Mouse (Mus musculus): ENCODE measurements around the gene Prim2. TPM values are rescaled to one million over a fixed set of nuclear protein-coding genes. Genes with fewer than 3 reads are reported as not detected.

The Prim2 gene
- polyA plus RNA-seq, 1 experiment, result 22.5 TPM

DNA sequence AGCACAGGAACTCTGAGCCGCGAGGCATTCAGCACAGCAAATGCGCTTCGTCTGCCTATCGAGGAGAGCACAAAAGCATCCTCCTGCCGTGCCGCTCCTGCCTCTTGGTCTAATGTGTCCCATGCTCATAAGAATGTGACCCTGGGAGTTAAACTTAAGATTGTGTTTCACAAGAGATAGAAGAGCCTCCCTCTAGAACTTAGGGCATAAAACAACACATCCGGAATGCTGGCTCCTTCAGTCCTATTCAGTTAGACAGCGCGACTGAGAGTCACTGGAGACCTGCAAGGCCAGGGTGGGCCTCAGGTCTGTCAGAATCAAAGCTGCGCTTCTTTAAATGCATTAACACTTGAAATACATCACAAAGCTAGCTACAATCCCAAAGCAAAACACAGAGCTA is 18.7 kb downstream of the Prim2 start:
- no peak overlapping the region for H3K4me3 ChIP-seq (ENCODE audit: insufficient read depth, poor library complexity, severe bottlenecking)
- H3K36me3 ChIP-seq (ENCODE audit: control insufficient read depth, insufficient read depth), result peaks cover 31% of the 10 kb centered on the region
- H3K27me3 ChIP-seq (ENCODE audit: control insufficient read depth, insufficient read depth, insufficient read length), result no peaks in the 10 kb centered on the region
- H3K79me2 ChIP-seq (ENCODE audit: control insufficient read depth, insufficient read depth), result no peaks in the 10 kb centered on the region
- H3K79me3 ChIP-seq (ENCODE audit: low read depth), result no peaks in the 10 kb centered on the region
- no peak for TF ChIP-seq MAX (IDR thresholded peaks at IDR 0.05)
- TF ChIP-seq MYOG (IDR thresholded peaks at IDR 0.05; ENCODE audit: control insufficient read depth, extremely low read depth, insufficient read length), result no peak
- no peak for TF ChIP-seq FOSL1 (IDR thresholded peaks at IDR 0.05; ENCODE audit: insufficient read depth, low read length, poor library complexity, severe bottlenecking)
- TF ChIP-seq USF1 (IDR thresholded peaks at IDR 0.05; ENCODE audit: low read depth), result no peak
- TF ChIP-seq CEBPB (IDR thresholded peaks at IDR 0.05; ENCODE audit: low read depth), result no peak
- no peak for TF ChIP-seq CTCF (IDR thresholded peaks at IDR 0.05; ENCODE audit: control insufficient read depth, insufficient read depth, insufficient read length)
- no peak for TF ChIP-seq MYOD1 (IDR thresholded peaks at IDR 0.05; ENCODE audit: control insufficient read depth, insufficient read length, low read depth)
- no peak overlapping the region for H3ac ChIP-seq (ENCODE audit: control insufficient read depth, insufficient read length, low read depth)

DNA sequence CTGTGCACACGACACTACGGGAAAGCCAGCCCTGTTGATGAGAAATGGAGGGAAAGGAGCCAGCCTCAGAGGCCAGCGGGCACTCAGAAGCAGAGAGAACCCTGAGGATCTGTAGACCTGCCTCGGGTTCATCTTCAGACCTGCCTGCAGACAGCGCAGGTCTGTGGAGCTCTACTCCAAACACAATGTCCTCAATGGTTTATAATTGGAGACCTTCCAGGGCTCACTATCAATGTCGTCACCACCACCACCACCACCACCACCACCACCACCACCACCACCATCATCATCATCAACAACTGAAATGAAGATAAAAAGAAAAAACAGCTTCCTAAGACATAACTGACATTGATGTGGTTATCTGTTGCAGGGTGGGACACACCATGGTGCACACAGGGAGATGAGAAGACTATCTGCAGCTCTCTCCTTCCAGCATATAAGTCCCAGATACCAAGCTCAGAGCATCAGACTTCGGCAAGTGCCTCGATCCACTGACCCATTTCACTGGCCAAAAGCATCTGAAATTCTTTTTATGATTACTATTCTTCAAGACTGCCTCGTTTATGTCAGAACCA is 20.0 kb downstream of the Prim2 start:
- H3K36me3 ChIP-seq (ENCODE audit: control insufficient read depth, insufficient read depth), result peaks cover 31% of the 10 kb centered on the region

DNA sequence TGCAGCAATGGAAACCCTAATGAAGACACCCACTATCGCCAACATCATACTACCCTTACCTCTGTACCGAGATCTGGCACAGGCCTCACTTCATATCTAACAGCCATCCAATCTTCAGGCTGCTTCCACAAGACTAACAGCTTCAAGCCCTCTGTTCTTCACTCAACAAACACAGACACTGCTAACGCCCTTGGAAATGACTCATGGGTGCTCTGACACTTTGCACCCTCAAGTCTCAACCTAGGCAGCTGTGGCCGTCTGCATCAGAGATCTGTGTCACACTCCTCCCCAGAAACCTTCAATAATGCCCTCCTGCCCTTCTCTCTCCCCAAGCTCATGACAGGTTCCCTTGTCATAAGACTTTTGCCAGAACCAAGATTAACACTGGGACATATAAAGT is 20.6 kb downstream of the Prim2 start:
- Histone ChIP-seq H3K79me2 (ENCODE audit: control insufficient read depth, insufficient read depth) (no peaks in the 10 kb centered on the region), H3K4me3 (ENCODE audit: insufficient read depth, poor library complexity, severe bottlenecking) (no peak overlapping the region), H3K79me3 (ENCODE audit: low read depth) (no peaks in the 10 kb centered on the region), H3K36me3 (ENCODE audit: control insufficient read depth, insufficient read depth) (peaks cover 31% of the 10 kb centered on the region), H3K27me3 (ENCODE audit: control insufficient read depth, insufficient read depth, insufficient read length) (no peaks in the 10 kb centered on the region), H3ac (ENCODE audit: control insufficient read depth, insufficient read length, low read depth) (no peak overlapping the region)
- TF ChIP-seq CTCF (IDR thresholded peaks at IDR 0.05; ENCODE audit: control insufficient read depth, insufficient read depth, insufficient read length) (no peak), FOSL1 (IDR thresholded peaks at IDR 0.05; ENCODE audit: insufficient read depth, low read length, poor library complexity, severe bottlenecking) (no peak)

More for the DNA sequence above, 20.0 kb downstream of the Prim2 start:
- Histone ChIP-seq H3K79me2 (ENCODE audit: control insufficient read depth, insufficient read depth) (no peaks in the 10 kb centered on the region), H3ac (ENCODE audit: control insufficient read depth, insufficient read length, low read depth) (no peak overlapping the region), H3K79me3 (ENCODE audit: low read depth) (no peaks in the 10 kb centered on the region), H3K4me3 (ENCODE audit: insufficient read depth, poor library complexity, severe bottlenecking) (no peak overlapping the region), H3K27me3 (ENCODE audit: control insufficient read depth, insufficient read depth, insufficient read length) (no peaks in the 10 kb centered on the region)
- TF ChIP-seq MYOG (IDR thresholded peaks at IDR 0.05; ENCODE audit: control insufficient read depth, extremely low read depth, insufficient read length) (no peak), MAX (IDR thresholded peaks at IDR 0.05) (no peak), CTCF (IDR thresholded peaks at IDR 0.05; ENCODE audit: control insufficient read depth, insufficient read depth, insufficient read length) (no peak), FOSL1 (IDR thresholded peaks at IDR 0.05; ENCODE audit: insufficient read depth, low read length, poor library complexity, severe bottlenecking) (no peak), CEBPB (IDR thresholded peaks at IDR 0.05; ENCODE audit: low read depth) (no peak), MYOD1 (IDR thresholded peaks at IDR 0.05; ENCODE audit: control insufficient read depth, insufficient read length, low read depth) (no peak), USF1 (IDR thresholded peaks at IDR 0.05; ENCODE audit: low read depth) (no peak)

DNA sequence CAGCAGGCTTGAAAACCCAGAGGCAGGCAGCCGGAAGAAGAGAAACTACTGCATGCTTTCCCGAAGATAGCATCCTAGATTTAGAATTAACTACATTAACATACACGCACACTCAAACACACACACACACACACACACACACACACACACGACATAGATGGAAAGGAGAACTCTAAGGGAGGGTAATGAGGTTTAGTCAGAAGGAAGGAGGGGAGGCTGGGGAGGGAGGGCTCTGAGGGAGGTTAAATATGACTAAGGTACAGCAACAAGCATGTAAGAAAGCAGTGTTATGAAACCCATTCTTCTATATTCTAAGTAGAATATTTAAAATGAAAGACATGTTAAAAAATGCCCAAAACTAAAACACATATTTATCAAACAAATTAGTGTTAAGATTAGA is 21.9 kb downstream of the Prim2 start:
- no peak for TF ChIP-seq MYOG (IDR thresholded peaks at IDR 0.05; ENCODE audit: control insufficient read depth, extremely low read depth, insufficient read length)
- TF ChIP-seq FOSL1 (IDR thresholded peaks at IDR 0.05; ENCODE audit: insufficient read depth, low read length, poor library complexity, severe bottlenecking), result no peak
- TF ChIP-seq MAX (IDR thresholded peaks at IDR 0.05), result no peak
- TF ChIP-seq CTCF (IDR thresholded peaks at IDR 0.05; ENCODE audit: control insufficient read depth, insufficient read depth, insufficient read length), result no peak
- TF ChIP-seq MYOD1 (IDR thresholded peaks at IDR 0.05; ENCODE audit: control insufficient read depth, insufficient read length, low read depth), result no peak
- no peak for TF ChIP-seq USF1 (IDR thresholded peaks at IDR 0.05; ENCODE audit: low read depth)
- TF ChIP-seq CEBPB (IDR thresholded peaks at IDR 0.05; ENCODE audit: low read depth), result no peak

DNA sequence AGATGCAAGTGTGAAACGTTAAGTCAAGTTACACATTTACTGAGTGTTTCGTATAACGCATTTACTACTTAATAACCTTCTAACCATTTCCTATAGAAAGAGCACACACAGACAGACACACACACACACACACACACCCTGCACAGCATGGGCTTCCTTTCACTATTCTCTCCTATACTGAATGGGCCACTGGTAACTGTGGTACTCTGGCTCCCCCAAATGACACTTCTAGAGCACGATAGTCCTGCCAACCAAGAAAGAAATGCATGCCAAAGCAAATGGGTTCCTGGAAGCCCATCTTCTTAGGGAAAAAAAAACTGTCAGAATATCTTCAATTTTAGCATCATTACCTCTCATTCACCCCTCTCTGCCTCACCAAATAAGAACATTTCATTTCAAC is 22.4 kb downstream of the Prim2 start:
- Histone ChIP-seq H3ac (ENCODE audit: control insufficient read depth, insufficient read length, low read depth) (no peak overlapping the region), H3K79me2 (ENCODE audit: control insufficient read depth, insufficient read depth) (no peaks in the 10 kb centered on the region), H3K36me3 (ENCODE audit: control insufficient read depth, insufficient read depth) (peaks cover 38% of the 10 kb centered on the region), H3K27me3 (ENCODE audit: control insufficient read depth, insufficient read depth, insufficient read length) (no peaks in the 10 kb centered on the region), H3K4me3 (ENCODE audit: insufficient read depth, poor library complexity, severe bottlenecking) (no peak overlapping the region), H3K79me3 (ENCODE audit: low read depth) (no peaks in the 10 kb centered on the region)
- TF ChIP-seq MYOD1 (IDR thresholded peaks at IDR 0.05; ENCODE audit: control insufficient read depth, insufficient read length, low read depth), result no peak
- no peak for TF ChIP-seq USF1 (IDR thresholded peaks at IDR 0.05; ENCODE audit: low read depth)
- no peak for TF ChIP-seq MAX (IDR thresholded peaks at IDR 0.05)
- TF ChIP-seq FOSL1 (IDR thresholded peaks at IDR 0.05; ENCODE audit: insufficient read depth, low read length, poor library complexity, severe bottlenecking), result no peak
- no peak for TF ChIP-seq CTCF (IDR thresholded peaks at IDR 0.05; ENCODE audit: control insufficient read depth, insufficient read depth, insufficient read length)
- TF ChIP-seq MYOG (IDR thresholded peaks at IDR 0.05; ENCODE audit: control insufficient read depth, extremely low read depth, insufficient read length), result no peak
- no peak for TF ChIP-seq CEBPB (IDR thresholded peaks at IDR 0.05; ENCODE audit: low read depth)

More for the DNA sequence above, 21.9 kb downstream of the Prim2 start:
- no peaks in the 10 kb centered on the region for H3K79me2 ChIP-seq (ENCODE audit: control insufficient read depth, insufficient read depth)
- H3K4me3 ChIP-seq (ENCODE audit: insufficient read depth, poor library complexity, severe bottlenecking), result no peak overlapping the region
- H3K27me3 ChIP-seq (ENCODE audit: control insufficient read depth, insufficient read depth, insufficient read length), result no peaks in the 10 kb centered on the region
- H3ac ChIP-seq (ENCODE audit: control insufficient read depth, insufficient read length, low read depth), result no peak overlapping the region
- H3K36me3 ChIP-seq (ENCODE audit: control insufficient read depth, insufficient read depth), result peaks cover 34% of the 10 kb centered on the region
- no peaks in the 10 kb centered on the region for H3K79me3 ChIP-seq (ENCODE audit: low read depth)

DNA sequence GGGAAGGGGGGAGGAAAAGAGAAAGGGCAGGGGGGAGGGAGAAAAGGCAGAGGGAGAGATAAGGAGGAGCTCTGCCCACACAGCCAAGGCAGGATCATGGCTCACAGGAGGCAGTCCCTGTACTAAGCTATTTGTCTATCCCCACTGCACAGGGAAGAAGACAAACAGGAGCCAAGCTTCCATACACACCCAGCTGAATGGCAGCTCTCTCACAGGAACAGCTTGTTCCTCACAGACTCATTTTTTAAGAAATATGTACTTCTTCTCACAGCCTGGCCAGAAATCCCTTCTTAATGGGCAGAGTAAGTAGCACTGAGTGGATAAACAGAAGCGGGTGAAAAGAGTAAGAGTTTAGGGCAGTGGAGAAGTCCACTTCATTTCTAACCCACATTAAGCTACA is 23.9 kb downstream of the Prim2 start:
- H3ac ChIP-seq (ENCODE audit: control insufficient read depth, insufficient read length, low read depth), result no peak overlapping the region
- H3K4me3 ChIP-seq (ENCODE audit: insufficient read depth, poor library complexity, severe bottlenecking), result no peak overlapping the region
- no peaks in the 10 kb centered on the region for H3K79me2 ChIP-seq (ENCODE audit: control insufficient read depth, insufficient read depth)
- TF ChIP-seq USF1 (IDR thresholded peaks at IDR 0.05; ENCODE audit: low read depth) (no peak), CEBPB (IDR thresholded peaks at IDR 0.05; ENCODE audit: low read depth) (no peak), MAX (IDR thresholded peaks at IDR 0.05) (no peak), FOSL1 (IDR thresholded peaks at IDR 0.05; ENCODE audit: insufficient read depth, low read length, poor library complexity, severe bottlenecking) (no peak), MYOD1 (IDR thresholded peaks at IDR 0.05; ENCODE audit: control insufficient read depth, insufficient read length, low read depth) (no peak), MYOG (IDR thresholded peaks at IDR 0.05; ENCODE audit: control insufficient read depth, extremely low read depth, insufficient read length) (no peak), CTCF (IDR thresholded peaks at IDR 0.05; ENCODE audit: control insufficient read depth, insufficient read depth, insufficient read length) (no peak)
- peaks cover 43% of the 10 kb centered on the region for H3K36me3 ChIP-seq (ENCODE audit: control insufficient read depth, insufficient read depth)
- no peaks in the 10 kb centered on the region for H3K27me3 ChIP-seq (ENCODE audit: control insufficient read depth, insufficient read depth, insufficient read length)
- no peaks in the 10 kb centered on the region for H3K79me3 ChIP-seq (ENCODE audit: low read depth)

Measured in C2C12 (cell line).